Mouse (Mus musculus): ENCODE data around the gene Gtf2a2.

The Gtf2a2 gene

DNA sequence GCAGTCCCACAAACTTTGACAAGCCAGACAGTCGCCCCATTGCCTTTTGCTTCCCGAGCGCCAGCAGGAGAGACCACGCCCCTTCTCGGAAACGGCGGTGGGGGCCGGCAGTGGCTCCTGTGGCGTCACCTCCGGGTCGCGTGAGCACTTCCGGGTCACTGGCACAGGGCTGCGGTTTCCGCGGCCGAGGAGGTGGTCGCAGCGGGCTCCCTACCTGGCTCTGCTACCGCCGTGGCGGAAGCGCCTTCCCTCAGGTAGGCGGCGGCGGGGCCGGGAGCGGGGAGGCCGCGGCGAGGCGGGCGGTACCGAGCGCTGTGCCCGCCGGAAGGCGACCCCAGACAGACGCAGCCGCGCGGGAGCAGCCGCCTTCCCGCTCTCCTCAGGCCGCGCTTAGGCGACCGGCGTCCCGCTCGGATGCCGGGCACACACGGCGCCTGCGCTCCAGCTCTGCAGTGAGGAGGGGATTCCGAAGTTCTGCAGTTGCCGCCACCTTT lies at the start of gene Gtf2a2:
Gene Gtf2a2, plus strand, starts transcription at position 143 of the 494 bp plus-strand sequence.
- peak; percentile 98 for DNase-seq

- DNase-seq, result no peak
Measured at GRCm38 (mm10) chr9:69964370-69964769, 48.0 kb upstream of the Gtf2a2 start.

DNA sequence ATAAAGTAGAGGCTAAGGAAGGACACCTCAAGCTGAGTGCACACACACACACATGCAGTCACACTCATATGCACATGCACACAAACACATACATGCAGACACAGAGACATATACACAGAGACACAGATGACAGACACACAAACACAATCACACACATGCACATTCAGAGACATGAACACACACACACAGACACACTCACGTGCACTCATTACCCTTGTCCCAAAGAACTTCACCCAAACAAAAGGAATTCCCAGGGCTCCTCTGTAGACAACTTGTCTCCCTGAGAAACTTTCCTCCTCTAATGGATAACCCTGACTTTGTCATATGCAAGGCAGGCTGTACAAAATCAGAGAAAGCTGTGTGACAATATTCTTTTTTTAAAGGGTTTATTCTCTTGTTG lies 26.8 kb upstream of the Gtf2a2 start:
- DNase-seq, result no peak

- no peak for DNase-seq
Measured at GRCm38 (mm10) chr9:69986063-69986462, 26.3 kb upstream of the Gtf2a2 start.

- DNase-seq, result no peak
Measured at GRCm38 (mm10) chr9:69986571-69986970, 25.8 kb upstream of the Gtf2a2 start.

DNA sequence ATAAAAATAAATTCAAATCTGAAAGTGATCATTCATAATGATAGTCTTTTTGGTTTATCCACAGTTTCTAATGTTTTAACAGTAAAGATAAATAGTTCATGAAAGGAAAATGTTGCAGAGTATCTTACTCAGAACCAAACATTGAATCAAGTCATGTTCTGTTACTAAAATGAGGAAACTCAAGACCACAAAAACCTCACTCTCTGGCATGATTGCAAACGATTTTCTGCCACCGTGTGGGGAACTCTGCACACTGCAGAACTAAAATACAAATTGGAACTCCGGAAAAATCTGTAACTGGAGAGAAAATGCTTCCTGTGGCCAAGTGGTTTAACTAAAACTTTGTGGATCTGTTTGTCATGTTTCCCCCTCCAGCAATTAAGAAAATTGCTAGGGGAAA lies 24.8 kb upstream of the Gtf2a2 start:
- peak; percentile 80 for DNase-seq

DNA sequence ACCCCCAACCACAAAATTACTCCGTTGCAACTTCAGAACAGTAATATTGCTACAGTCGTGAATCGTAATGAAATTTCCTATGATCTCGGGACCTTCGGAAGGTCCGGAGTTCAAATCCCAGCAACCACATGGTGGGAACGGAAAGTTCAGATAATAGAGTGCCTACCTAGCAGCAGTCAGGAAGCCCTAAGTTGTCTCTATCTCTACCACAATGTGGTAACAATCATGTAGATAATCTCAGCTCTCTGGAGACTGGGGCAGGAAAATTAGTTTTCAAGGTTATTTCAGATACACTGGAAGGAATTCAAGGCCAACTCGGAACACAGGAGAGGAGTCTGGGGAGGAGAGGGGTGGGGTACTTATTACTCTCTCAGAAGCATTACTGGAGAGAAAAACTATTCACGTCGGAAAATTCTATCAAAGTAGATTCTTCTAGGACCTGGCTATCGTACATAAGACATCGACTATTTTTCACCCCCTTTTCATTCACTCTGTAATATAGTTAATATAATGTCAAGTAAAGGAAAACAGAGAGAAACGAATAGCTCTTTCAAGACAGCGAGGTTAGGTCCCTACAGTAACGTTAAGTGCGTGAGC lies 23.5 kb upstream of the Gtf2a2 start:
- no peak for DNase-seq

DNA sequence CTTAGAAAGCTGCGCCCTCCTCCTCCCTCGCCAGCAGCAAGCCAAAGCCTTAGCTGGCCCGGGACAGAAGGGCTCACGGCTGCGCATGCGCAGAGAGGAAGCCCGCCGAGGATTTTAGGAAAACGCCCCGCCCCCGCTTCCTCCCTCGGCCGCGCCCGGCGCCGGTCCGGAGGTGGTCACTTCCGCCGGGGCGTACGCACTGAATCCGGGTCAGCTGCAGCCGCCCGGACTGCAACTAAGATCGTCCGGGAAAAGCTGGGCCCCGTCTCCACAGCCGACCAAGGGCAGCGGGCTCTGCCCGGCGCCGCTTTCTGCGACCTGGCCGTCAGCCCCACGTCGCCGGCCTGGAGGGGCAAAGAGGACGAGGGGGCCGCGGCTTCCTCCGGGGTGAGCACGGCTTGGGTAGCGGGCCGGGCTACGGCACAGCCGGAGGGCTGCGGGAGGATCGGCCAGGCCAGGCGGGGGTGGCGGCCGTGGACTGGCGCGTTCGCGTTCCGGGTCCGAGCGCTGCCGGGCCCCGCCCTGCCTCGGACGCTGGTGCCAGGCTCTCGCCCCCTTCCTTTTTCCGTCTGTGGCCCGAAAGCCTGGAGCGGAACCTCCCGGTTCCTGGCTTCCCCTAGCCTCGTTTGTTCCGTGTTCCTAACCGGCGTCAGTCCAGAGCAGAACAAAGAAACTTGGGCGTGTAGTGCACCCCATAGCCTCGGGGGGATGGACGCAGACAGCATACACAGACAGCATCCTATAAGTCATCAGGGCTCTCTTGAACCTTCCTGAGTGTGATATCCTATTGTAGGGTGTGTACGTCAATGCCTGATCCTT lies 22.8 kb upstream of the Gtf2a2 start, which contains the start of gene Bnip2:
Gene Bnip2, plus strand, starts transcription at position 164 of the 819 bp plus-strand sequence.
- peak; percentile 99 for DNase-seq

GRCm38 (mm10) chr9:69990346-69990745 lies 22.0 kb upstream of the Gtf2a2 start:
- DNase-seq, result no peak

GRCm38 (mm10) chr9:69992841-69993277 lies 19.5 kb upstream of the Gtf2a2 start:
- DNase-seq, result no peak

DNA sequence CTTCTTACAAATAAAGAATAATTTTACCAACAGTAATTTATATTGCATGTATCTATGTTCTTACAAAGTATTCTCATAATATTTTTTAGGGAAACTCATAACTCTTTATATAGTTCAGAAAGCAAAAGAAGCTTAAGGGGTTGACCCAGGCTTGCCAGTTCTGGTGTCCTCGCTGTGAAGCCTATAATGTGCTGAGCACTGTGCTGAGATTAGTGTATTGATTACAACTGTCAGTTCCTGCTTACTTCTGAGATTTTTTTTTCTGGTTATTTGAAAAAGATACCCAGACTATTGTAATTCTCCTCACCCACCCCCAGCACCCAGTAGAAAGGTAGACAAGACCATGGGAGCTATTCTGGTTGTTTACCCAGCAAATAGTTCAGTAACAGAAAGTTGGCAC lies 18.9 kb upstream of the Gtf2a2 start:
- no peak for DNase-seq

DNA sequence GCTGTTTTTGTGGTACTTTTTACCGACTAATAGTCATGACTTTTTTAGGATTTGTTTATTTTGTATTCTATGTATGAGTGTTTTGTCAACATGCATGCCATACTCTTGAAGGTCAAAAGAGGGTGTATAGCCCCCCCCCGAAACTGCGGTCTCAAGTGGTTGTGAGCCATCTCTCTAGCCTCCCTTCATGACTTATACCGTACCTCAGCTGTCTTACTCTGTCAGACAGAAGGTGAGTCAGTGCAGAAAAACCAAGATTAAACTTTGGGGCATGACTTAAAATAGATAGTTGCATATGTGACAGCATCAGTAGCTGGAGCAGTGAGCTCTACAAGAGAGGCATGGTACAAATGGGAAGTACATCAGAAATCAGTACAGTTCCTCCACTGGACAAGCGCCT lies 17.8 kb upstream of the Gtf2a2 start:
- DNase-seq, result no peak

DNA sequence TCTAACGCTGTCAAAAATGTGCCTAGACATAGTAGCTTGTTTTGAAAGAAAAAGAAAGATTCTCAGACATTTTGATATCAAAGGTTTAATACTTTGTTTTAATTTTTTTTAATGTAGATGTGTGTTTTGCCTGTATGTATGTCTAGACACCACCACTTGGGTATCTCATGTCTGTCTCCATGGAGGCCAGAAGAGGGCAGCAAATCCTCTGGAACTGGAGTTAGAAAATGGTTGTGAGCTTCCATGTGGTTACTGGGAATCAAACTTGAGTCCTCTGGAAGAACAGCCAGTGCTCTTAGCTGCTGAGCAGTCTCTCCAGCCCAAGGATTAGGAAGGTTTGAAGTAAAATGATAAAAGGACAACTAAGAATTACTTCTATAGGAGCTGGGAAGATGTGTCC lies 13.0 kb upstream of the Gtf2a2 start:
- DNase-seq, result no peak

DNA sequence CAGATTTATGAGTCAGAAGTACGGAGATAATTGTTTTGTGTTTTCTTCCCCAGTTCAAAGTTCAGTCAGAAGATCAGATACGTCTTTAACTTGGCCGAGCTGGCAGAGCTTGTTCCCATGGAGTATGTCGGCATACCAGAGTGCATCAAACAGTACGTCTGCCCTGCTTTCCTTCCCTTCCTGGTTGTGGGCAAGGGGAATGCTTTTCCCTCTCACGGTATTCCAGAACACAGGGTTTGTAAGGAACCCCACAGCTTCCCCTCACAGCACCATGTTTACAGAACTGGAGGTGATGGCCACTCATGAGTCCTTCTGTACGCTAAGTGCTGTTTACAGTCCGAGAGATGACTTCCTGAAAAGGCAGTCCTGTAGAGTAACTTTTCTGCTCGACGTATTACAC lies 8.8 kb upstream of the Gtf2a2 start:
- no peak for DNase-seq

GRCm38 (mm10) chr9:70006984-70007383 lies 5.4 kb upstream of the Gtf2a2 start:
- DNase-seq, result no peak

DNA sequence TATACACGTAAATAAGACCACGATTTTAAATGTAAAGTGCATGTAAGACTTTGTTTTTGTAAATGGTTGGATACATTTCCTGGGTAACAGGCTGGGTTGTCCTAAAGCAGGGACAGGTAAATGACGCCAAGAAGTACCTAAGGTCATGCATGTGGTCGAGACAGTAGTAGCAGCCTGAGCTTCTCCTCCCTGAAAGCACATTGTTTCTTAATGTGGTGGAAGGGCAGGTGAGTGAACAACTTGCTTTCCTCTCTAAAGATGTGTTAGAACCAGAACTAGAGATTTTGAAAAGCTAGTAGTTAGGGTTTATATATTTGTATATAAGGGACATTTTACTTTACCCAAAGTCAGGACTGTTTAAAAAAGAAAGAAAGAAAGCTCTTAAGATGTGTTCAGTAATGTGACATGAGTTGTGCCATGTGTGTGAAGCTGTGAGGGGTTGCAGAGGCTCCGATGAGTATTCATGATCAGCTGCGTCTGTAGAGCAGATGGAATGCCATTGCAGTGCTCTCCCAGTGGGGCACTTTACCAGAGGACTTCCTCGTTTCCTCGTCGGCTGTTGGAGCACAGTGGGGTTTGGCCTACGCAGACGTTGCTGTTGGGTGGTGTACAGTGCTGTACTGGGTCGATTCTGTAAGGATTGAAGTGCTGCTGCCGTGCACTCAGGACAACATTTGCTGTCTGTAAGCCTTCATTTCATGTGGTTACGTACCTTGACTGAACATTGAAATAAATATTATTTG lies 4.7 kb upstream of the Gtf2a2 start:
- DNase-seq, result no peak

- no peak for DNase-seq
Measured at GRCm38 (mm10) chr9:70009754-70010304, 2.5 kb upstream of the Gtf2a2 start.

GRCm38 (mm10) chr9:70010781-70011473 lies 1.4 kb upstream of the Gtf2a2 start:
- DNase-seq, result no peak

GRCm38 (mm10) chr9:70011537-70012407 lies 578 bp upstream of the Gtf2a2 start:
- DNase-seq, result no peak

DNA sequence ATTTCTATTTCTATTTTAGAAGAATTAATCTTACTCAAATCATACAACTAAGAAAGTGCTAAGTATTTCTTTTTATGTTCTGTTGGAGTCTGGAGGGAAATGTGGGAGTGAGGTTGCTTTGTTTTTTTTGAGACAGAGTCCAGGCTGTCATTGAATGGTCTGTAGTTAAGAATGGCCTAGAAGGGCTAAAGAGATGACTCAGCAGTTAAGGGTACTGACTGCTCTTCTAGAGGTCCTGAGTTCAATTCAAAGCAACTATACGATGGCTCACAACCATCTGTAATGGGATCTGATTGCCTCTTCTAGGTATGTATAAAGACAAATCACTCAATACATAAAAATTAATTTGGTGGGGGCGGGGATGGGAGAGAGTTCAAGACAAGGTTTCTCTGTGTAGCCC lies 3.3 kb downstream of the Gtf2a2 start:
- DNase-seq, result no peak

GRCm38 (mm10) chr9:70018879-70019278 lies 6.5 kb downstream of the Gtf2a2 start:
- DNase-seq, result no peak

DNA sequence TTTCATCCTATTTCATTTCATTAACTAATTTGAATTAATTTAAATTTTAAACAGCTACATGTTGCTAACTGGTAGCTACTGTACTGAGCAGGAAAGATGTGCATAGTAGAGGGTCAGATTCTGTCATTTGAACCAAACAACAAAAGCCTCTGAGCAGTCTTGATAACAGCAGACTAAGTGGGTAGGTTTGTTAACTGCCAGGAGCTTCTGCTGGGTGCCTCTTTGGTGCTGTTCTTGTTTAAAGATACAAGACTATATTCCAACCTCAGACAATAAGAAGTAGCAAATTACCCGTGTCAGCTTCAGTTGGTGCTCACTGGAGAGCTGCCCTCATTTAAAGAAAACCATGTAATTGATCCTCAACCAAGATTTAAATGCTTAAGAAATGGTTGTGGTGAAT lies 9.3 kb downstream of the Gtf2a2 start:
- DNase-seq, result no peak

Data from kidney, postnatal 10 days (tissue).